Mouse (Mus musculus) gastrocnemius, adult 8-10 months (tissue): ENCODE measurements around the gene Alox12. TPM values are rescaled to one million over a fixed set of nuclear protein-coding genes. Genes with fewer than 3 reads are reported as not detected.

ENCODE experiments used
- DNase-seq, 2 experiments: peaks; one replicate each; pipeline ENCODE4 v3.0.0; 2022; ENCODE audit warnings: low spot score in 2 of 2
- total RNA-seq, 4 experiments: library from RNA; stranded (reverse); gene quantifications; 2 replicates each; pipeline ENCODE4 v1.2.4; 2022

Gene Alox12
- total RNA-seq, 4 experiments from 2014 or later = 0.63 to 2.2 (median 1.3) TPM

DNA sequence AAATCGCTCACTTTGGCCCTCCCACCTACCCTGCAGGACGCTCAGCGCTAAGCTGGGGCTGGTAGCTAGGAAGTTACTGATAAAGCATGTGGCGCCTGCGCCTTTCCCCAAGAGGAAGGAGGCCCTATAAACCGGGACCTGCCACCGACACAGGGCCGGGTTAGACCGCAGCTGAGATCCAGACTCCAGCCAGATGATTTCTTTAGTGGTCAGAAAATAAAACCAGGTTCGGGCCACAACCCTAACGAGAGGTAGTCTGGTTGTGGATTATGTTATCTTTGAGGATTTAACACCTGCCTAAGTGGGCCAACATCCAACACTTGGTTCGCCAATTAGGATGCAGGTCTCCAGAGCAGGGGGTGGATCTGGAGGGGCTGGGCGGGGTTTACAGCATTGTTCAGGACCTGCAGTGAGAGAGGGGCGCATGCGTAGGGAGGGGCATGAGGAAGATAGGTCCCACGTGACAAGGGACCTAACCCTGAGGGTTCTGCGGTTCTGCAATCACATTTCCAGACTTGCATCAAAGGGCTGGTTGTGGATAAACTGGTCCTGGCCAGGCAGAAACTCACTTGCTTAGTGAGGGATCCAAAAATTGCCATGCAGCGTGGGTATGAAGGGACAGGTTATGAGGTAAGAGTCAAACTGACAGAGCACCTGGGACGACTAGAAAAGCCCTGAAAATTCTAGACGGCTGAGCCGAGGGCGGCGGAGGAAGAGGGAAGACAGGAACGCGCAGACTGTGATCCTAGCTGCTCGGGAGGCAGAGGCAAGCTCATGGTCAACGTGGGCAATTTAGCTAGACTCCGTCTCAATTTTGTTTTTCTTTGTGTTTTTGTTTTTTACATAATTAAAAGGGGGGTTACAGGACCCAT lies 34.2 kb downstream of the Alox12 start, which contains the start of gene Slc16a13:
Slc16a13 (minus strand) TSS at position 334 of the 872 bp plus-strand sequence.
- DNase-seq = peak; percentile 67 to 80

DNA sequence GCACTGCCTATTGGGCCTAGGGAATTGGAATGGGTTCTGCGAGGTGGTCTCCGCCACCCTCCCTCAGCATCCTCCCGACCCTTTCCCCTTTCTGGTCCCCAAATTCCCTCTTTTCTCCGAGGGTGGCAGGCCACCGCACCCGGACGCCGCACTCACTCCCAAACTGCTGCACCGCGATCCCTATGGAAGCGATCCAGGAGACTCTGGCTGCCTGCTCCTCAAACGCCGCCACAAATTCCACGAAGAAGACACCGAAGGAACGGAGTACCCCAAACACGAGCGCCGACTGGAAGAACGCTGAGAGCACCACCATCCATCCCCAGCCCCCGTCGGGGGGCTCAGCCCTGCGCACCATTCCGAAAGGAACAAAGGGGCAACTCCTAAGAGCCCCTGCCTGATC lies 34.8 kb downstream of the Alox12 start:
- no peak for DNase-seq

- DNase-seq = no peak
Observed at GRCm38 (mm10) chr11:70219873-70220272, 35.3 kb downstream of the Alox12 start.

- no peak for DNase-seq
Observed at GRCm38 (mm10) chr11:70218741-70219470, 36.2 kb downstream of the Alox12 start.

GRCm38 (mm10) chr11:70218039-70218438 lies 37.1 kb downstream of the Alox12 start:
- no peak for DNase-seq

- no peak for DNase-seq
Observed at GRCm38 (mm10) chr11:70216103-70216502, 39.0 kb downstream of the Alox12 start.

GRCm38 (mm10) chr11:70215301-70215700 lies 39.9 kb downstream of the Alox12 start:
- no peak for DNase-seq

- DNase-seq = no peak
Observed at GRCm38 (mm10) chr11:70214856-70215209, 40.3 kb downstream of the Alox12 start.

GRCm38 (mm10) chr11:70214191-70214855 lies 40.8 kb downstream of the Alox12 start:
- no peak for DNase-seq

DNA sequence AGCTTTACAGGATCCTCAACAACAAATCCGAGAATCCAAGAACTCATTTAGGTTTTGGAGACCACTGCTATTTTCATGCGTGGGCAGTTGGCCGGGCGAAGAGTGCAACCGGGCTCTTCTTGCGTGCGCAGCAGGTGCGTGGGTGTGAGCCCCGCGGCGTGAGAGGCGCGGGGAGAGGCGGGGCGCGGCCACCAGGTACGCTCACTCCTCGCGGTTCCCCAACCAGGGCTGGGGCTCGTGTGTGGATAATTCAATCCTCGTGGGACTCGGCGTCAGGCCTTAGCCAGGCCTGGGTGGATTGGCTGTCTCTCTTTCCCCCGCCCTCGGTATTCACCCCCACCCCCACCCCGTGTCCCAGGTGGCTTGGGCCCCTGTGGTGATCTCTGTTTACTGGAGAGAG lies 41.4 kb downstream of the Alox12 start:
- DNase-seq = no peak

- no peak for DNase-seq
Observed at GRCm38 (mm10) chr11:70212896-70213295, 42.3 kb downstream of the Alox12 start.

GRCm38 (mm10) chr11:70212423-70212822 lies 42.7 kb downstream of the Alox12 start, which contains the start of gene Slc16a11:
Slc16a11 (plus strand) TSS chr11:70212752.
- no peak for DNase-seq

DNA sequence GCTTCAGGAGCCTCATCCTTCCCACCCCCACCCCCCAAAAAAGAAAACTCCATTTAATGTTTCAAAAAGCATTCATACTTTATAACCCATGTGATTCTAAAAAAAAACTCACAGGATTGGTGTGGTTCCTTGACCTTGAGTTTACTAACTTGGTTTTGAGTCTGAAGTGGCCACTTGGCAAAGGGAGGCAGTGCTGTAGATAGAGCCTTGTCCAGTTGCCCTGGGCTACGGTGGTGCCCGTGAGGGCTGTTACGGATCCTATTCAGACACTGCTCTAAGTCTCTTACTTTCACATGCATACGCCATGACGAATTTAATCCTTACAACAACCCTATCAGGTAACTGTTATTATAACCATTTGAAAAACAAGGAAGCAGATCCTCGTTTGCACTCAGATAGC lies 43.2 kb downstream of the Alox12 start:
- DNase-seq = no peak

DNA sequence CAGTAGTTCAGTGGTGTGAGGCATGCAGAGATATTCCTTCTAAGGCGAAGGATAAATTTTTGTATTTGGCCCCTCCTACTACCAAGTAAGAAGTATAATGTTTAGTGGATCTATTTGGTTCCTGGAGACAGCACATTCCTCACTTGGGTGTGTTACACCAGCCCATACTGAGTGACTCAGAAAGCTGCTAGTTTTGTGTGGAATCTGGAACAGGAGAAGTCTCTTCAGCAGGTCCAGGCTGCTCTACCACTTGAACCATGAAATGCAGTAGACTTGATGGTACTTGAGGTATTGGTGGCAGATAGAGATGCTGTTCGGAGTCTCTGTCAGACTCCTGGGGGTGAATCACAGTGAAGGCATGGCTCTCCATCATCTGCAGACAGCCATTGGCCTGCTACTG lies 44.5 kb downstream of the Alox12 start:
- no peak for DNase-seq

- no peak for DNase-seq
Observed at GRCm38 (mm10) chr11:70208778-70209388, 46.3 kb downstream of the Alox12 start.

GRCm38 (mm10) chr11:70207283-70207682 lies 47.9 kb downstream of the Alox12 start:
- DNase-seq = no peak

GRCm38 (mm10) chr11:70206801-70207200 lies 48.4 kb downstream of the Alox12 start:
- no peak for DNase-seq

- DNase-seq = peak; percentile 57 to 66
Observed at GRCm38 (mm10) chr11:70201691-70202090, 53.5 kb downstream of the Alox12 start.

DNA sequence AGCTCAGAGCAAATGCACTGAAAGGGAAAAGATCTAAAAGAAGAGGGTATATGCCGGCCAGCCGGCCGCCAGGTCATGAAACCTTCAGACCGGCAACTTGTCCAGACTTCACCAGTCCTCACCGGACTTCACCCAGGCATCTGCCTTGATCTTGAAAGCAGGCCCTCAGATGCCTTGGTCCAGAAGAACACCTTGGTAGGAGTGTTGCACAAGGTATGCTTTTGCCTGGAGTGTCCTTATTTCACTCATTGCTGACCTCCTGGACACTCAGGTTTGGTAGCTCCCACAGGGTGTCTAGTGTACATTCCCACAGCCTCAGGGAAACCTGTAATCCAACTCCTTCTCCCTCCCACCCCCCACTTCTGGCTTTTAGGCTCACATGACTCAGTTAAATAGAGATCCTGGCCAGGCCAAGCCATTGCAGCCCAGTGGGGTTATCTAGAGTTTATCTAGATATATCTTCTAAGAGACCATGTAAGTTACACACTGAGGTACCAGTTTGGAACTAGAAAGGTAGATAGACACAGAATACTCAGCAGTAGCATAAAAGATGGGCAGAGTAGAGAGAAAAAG lies 55.0 kb downstream of the Alox12 start:
- DNase-seq = no peak

- DNase-seq = no peak
Observed at GRCm38 (mm10) chr11:70199107-70199506, 56.0 kb downstream of the Alox12 start.

DNA sequence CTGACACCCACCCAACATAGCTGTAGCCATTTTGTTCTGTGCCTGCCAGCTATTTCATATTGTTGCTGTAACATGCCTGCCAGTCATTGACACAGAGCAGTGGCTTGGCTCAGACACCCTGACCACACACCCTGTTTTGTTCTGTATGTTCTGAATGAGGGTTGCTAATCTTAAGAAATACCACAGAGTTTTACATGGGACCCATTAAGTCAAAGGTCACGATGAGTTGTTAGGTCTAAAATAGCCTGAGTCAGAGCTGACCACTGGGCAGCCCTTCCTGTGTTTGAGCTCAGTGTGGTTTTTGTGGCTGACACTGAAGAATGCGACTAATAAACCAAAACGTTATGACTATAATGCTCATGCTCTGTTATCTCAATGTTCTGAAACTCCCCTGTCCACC lies 56.8 kb downstream of the Alox12 start:
- DNase-seq = no peak
